Mouse (Mus musculus) forebrain, embryonic 14.5 days (tissue): Measurements from ENCODE around the gene Grm7. TPM values are rescaled to one million over a fixed set of nuclear protein-coding genes. Genes with fewer than 3 reads are reported as not detected.

Experiments
- ATAC-seq: fragments of 200-750 bp; cut with Nextera tagmentation; 2 replicates; pipeline ENCODE4 v1.8.0; 2017; ENCODE audit warnings: mild to moderate bottlenecking, moderate library complexity
- DNase-seq: peaks from one replicate; pipeline ENCODE4 v3.0.0-alpha.2; 2015; ENCODE audit warnings: low spot score
- H3K27ac ChIP-seq: fragments of 300-500 bp; sonication (generic); 2 replicates; pipeline ENCODE4 v1.5.1; 2014; ENCODE audit warnings: low read depth, mild to moderate bottlenecking, control low read depth, low read length, moderate library complexity
- H3K27me3 ChIP-seq: fragments of 300-500 bp; sonication (generic); replicated peaks from 2 replicates; pipeline ENCODE4 v1.6.1; 2014; ENCODE audit warnings: low read length, control low read depth, mixed read lengths; ENCODE audit not compliant: control insufficient read depth, insufficient read depth
- H3K36me3 ChIP-seq: fragments of 300-500 bp; sonication (generic); 2 replicates; pipeline ENCODE4 v1.6.1; 2014; ENCODE audit warnings: low read length, control low read depth; ENCODE audit not compliant: control insufficient read depth, insufficient read depth
- H3K4me1 ChIP-seq: fragments of 300-500 bp; sonication (generic); 2 replicates; pipeline ENCODE4 v1.6.1; 2014; ENCODE audit warnings: antibody characterized with exemption, low read length, control low read depth; ENCODE audit not compliant: control insufficient read depth, insufficient read depth
- H3K4me2 ChIP-seq: fragments of 300-500 bp; sonication (generic); 2 replicates; pipeline ENCODE4 v1.6.1; 2014; ENCODE audit warnings: mild to moderate bottlenecking, control low read depth, low read length
- H3K4me3 ChIP-seq: fragments of 300-500 bp; sonication (generic); 2 replicates; pipeline ENCODE4 v1.5.1; 2014; ENCODE audit warnings: low read depth, low read length, control low read depth
- H3K9ac ChIP-seq: fragments of 300-500 bp; sonication (generic); 2 replicates; pipeline ENCODE4 v1.6.1; 2014; ENCODE audit warnings: mild to moderate bottlenecking, low read length, control low read depth, moderate library complexity
- H3K9me3 ChIP-seq: fragments of 300-500 bp; sonication (generic); replicated peaks from 2 replicates; pipeline ENCODE4 v1.6.1; 2016; ENCODE audit warnings: low read length, control low read depth, mixed read lengths; ENCODE audit not compliant: control insufficient read depth
- WGBS: fragments of 180-500 bp; shearing (Covaris S2); extraction: QIAGEN DNeasy Blood & Tissue Kit; methylation state at CpG from one replicate; pipeline ENCODE4 v1.1.7; 2014; 5-methylcytosine and 5-hydroxymethylcytosine counted together
- polyA plus RNA-seq: library from polyadenylated mRNA; unstranded; fragments of >200 nt; fragmentation: Nextera tagmentation; extraction: Ambion mirVana; gene quantifications from 2 replicates; pipeline ENCODE4 v1.2.1, GENCODE M21; 2014

The Grm7 gene
- polyA plus RNA-seq, 1 experiment from 2014 or later, result 5.6 TPM

GRCm38 (mm10) chr6:111255215-111255614 lies 609.8 kb downstream of the Grm7 start:
- H3K27ac ChIP-seq, result no peak overlapping the region
- ATAC-seq (no peak), DNase-seq (peak; percentile 64)
- no peaks in the 10 kb centered on the region for H3K27me3 ChIP-seq
- no peaks in the 10 kb centered on the region for H3K4me1 ChIP-seq
- 61% methylated on average over 5 of the region's 5 CpGs for WGBS
- no peaks in the 10 kb centered on the region for H3K9me3 ChIP-seq
- H3K4me3 ChIP-seq, result no peak overlapping the region
- no peak overlapping the region for H3K9ac ChIP-seq
- H3K4me2 ChIP-seq, result no peak overlapping the region
- H3K36me3 ChIP-seq, result no peaks in the 10 kb centered on the region

GRCm38 (mm10) chr6:111256939-111257338 lies 611.6 kb downstream of the Grm7 start:
- no peak overlapping the region for H3K27ac ChIP-seq
- no peak overlapping the region for H3K9ac ChIP-seq
- no peaks in the 10 kb centered on the region for H3K36me3 ChIP-seq
- DNase-seq (peak; percentile 13), ATAC-seq (no peak)
- no peaks in the 10 kb centered on the region for H3K9me3 ChIP-seq
- 85% methylated on average over 3 of the region's 3 CpGs for WGBS
- H3K4me1 ChIP-seq, result no peaks in the 10 kb centered on the region
- H3K4me3 ChIP-seq, result no peak overlapping the region
- H3K4me2 ChIP-seq, result no peak overlapping the region
- no peaks in the 10 kb centered on the region for H3K27me3 ChIP-seq

GRCm38 (mm10) chr6:111258256-111258655 lies 612.9 kb downstream of the Grm7 start:
- WGBS, result 43% methylated on average over 3 of the region's 3 CpGs
- Histone ChIP-seq H3K27me3 (no peaks in the 10 kb centered on the region), H3K27ac (no peak overlapping the region), H3K4me2 (no peak overlapping the region), H3K9me3 (no peaks in the 10 kb centered on the region), H3K4me1 (no peaks in the 10 kb centered on the region), H3K4me3 (no peak overlapping the region), H3K36me3 (no peaks in the 10 kb centered on the region), H3K9ac (no peak overlapping the region)
- DNase-seq, result no peak
- ATAC-seq, result no peak

GRCm38 (mm10) chr6:111261181-111261580 lies 615.8 kb downstream of the Grm7 start:
- H3K9me3 ChIP-seq, result no peaks in the 10 kb centered on the region
- H3K27me3 ChIP-seq, result no peaks in the 10 kb centered on the region
- no peak overlapping the region for H3K27ac ChIP-seq
- DNase-seq, result no peak
- no peak for ATAC-seq
- no peaks in the 10 kb centered on the region for H3K4me1 ChIP-seq
- WGBS, result 54% methylated on average over 1 of the region's 1 CpGs
- no peak overlapping the region for H3K4me2 ChIP-seq
- no peak overlapping the region for H3K4me3 ChIP-seq
- no peak overlapping the region for H3K9ac ChIP-seq
- H3K36me3 ChIP-seq, result no peaks in the 10 kb centered on the region

- Histone ChIP-seq H3K9me3 (no peaks in the 10 kb centered on the region), H3K4me3 (no peak overlapping the region), H3K27me3 (no peaks in the 10 kb centered on the region), H3K4me1 (no peaks in the 10 kb centered on the region), H3K4me2 (no peak overlapping the region), H3K27ac (no peak overlapping the region), H3K36me3 (no peaks in the 10 kb centered on the region), H3K9ac (no peak overlapping the region)
- DNase-seq, result no peak
- WGBS, result 57% methylated on average over 4 of the region's 4 CpGs
- no peak for ATAC-seq
Measured at GRCm38 (mm10) chr6:111276657-111277056, 631.3 kb downstream of the Grm7 start.

- no peak overlapping the region for H3K4me3 ChIP-seq
- H3K9ac ChIP-seq, result no peak overlapping the region
- no peaks in the 10 kb centered on the region for H3K9me3 ChIP-seq
- DNase-seq (peak; percentile 27), ATAC-seq (no peak)
- no peaks in the 10 kb centered on the region for H3K36me3 ChIP-seq
- no peaks in the 10 kb centered on the region for H3K27me3 ChIP-seq
- no peak overlapping the region for H3K4me2 ChIP-seq
- H3K27ac ChIP-seq, result no peak overlapping the region
- no peaks in the 10 kb centered on the region for H3K4me1 ChIP-seq
Measured at GRCm38 (mm10) chr6:111278516-111278915, 633.1 kb downstream of the Grm7 start.

- 3% methylated on average over 5 of the region's 5 CpGs for WGBS
- no peak overlapping the region for H3K4me3 ChIP-seq
- no peaks in the 10 kb centered on the region for H3K36me3 ChIP-seq
- H3K27ac ChIP-seq, result no peak overlapping the region
- H3K27me3 ChIP-seq, result 0 out of 2 replicates have a peak, but pooled peaks cover 4% of the 10 kb centered on the region
- H3K9ac ChIP-seq, result no peak overlapping the region
- ATAC-seq, result peak; percentile 84
- H3K4me2 ChIP-seq, result no peak overlapping the region
- DNase-seq, result peak; percentile 79
- no peaks in the 10 kb centered on the region for H3K4me1 ChIP-seq
- H3K9me3 ChIP-seq, result no peaks in the 10 kb centered on the region
Measured at GRCm38 (mm10) chr6:111293505-111294001, 648.2 kb downstream of the Grm7 start.

GRCm38 (mm10) chr6:111303912-111304555 lies 658.7 kb downstream of the Grm7 start:
- no peak overlapping the region for H3K27ac ChIP-seq
- no peaks in the 10 kb centered on the region for H3K9me3 ChIP-seq
- no peak overlapping the region for H3K4me3 ChIP-seq
- peak; percentile 28 for DNase-seq
- H3K36me3 ChIP-seq, result no peaks in the 10 kb centered on the region
- H3K4me2 ChIP-seq, result no peak overlapping the region
- ATAC-seq, result peak; percentile 57; the same call in 1 of the 2 replicates
- no peak overlapping the region for H3K9ac ChIP-seq
- H3K27me3 ChIP-seq, result no peaks in the 10 kb centered on the region
- H3K4me1 ChIP-seq, result no peaks in the 10 kb centered on the region
- WGBS, result 18% methylated on average over 3 of the region's 3 CpGs

- Histone ChIP-seq H3K9me3 (no peaks in the 10 kb centered on the region), H3K4me1 (0 out of 2 replicates have a peak, but pooled peaks cover 2% of the 10 kb centered on the region), H3K4me3 (no peak overlapping the region), H3K27ac (no peak overlapping the region), H3K9ac (no peak overlapping the region), H3K36me3 (no peaks in the 10 kb centered on the region), H3K27me3 (no peaks in the 10 kb centered on the region), H3K4me2 (no peak overlapping the region)
- no peak for ATAC-seq
- WGBS, result 26% methylated on average over 1 of the region's 1 CpGs
- peak; percentile 60 for DNase-seq
Measured at GRCm38 (mm10) chr6:111361681-111362080, 716.3 kb downstream of the Grm7 start.
